Mouse (Mus musculus) liver, postnatal 0 days (tissue): Measurements from ENCODE around the gene Fam3c. TPM values are rescaled to one million over a fixed set of nuclear protein-coding genes. Genes with fewer than 3 reads are reported as not detected.

Source experiments
- ATAC-seq: fragments of 200-750 bp; cut with Nextera tagmentation; 2 replicates; pipeline ENCODE4 v1.8.0; 2017; ENCODE audit warnings: mild to moderate bottlenecking, moderate library complexity
- DNase-seq: peaks from one replicate; pipeline ENCODE4 v3.0.0-alpha.2; 2016
- H3K27ac ChIP-seq: fragments of 300-500 bp; sonication (generic); 2 replicates; pipeline ENCODE4 v1.5.1; 2014; ENCODE audit warnings: antibody characterized with exemption, moderate library complexity, mild to moderate bottlenecking, low read depth
- H3K27me3 ChIP-seq: fragments of 300-500 bp; sonication (generic); 2 replicates; pipeline ENCODE4 v1.6.1; 2014; ENCODE audit warnings: low read length, control low read depth, mixed read lengths; ENCODE audit not compliant: insufficient read depth
- H3K36me3 ChIP-seq: fragments of 300-500 bp; sonication (generic); replicated peaks from 2 replicates; pipeline ENCODE4 v1.6.1; 2014; ENCODE audit warnings: mild to moderate bottlenecking, control low read depth, low read length, moderate library complexity, mixed read lengths; ENCODE audit not compliant: insufficient read depth
- H3K4me1 ChIP-seq: fragments of 300-500 bp; sonication (generic); 2 replicates; pipeline ENCODE4 v1.6.1; 2014; ENCODE audit warnings: antibody characterized with exemption, mild to moderate bottlenecking, control low read depth; ENCODE audit not compliant: insufficient read depth
- H3K4me2 ChIP-seq: fragments of 300-500 bp; sonication (generic); 2 replicates; pipeline ENCODE4 v1.6.1; 2014; ENCODE audit warnings: low read depth, mild to moderate bottlenecking, low read length, moderate library complexity, mixed read lengths
- H3K4me3 ChIP-seq: fragments of 300-500 bp; sonication (generic); 2 replicates; pipeline ENCODE4 v1.5.1; 2014; ENCODE audit warnings: low read depth, low read length
- H3K9ac ChIP-seq: fragments of 300-500 bp; sonication (generic); replicated peaks from 2 replicates; pipeline ENCODE4 v1.6.1; 2014; ENCODE audit warnings: mild to moderate bottlenecking, moderate library complexity
- H3K9me3 ChIP-seq: fragments of 300-500 bp; sonication (generic); 2 replicates; pipeline ENCODE4 v1.6.1; 2016; ENCODE audit warnings: mild to moderate bottlenecking, control low read depth, low read length, mixed read lengths
- CTCF ChIP-seq: sonication (generic); IDR thresholded peaks from 2 replicates; pipeline ENCODE4 v1.5.1; 2016; ENCODE audit warnings: antibody characterized with exemption, low read depth
- EP300 ChIP-seq: IDR thresholded peaks from 2 replicates; pipeline ENCODE4 v1.6.1; 2016; ENCODE audit warnings: antibody characterized with exemption, low read depth, mild to moderate bottlenecking
- WGBS: fragments of 180-500 bp; shearing (Covaris S2); extraction: QIAGEN DNeasy Blood & Tissue Kit; methylation state at CpG from one replicate; pipeline ENCODE4 v1.1.7; 2014; ENCODE audit not compliant: insufficient replicate concordance; 5-methylcytosine and 5-hydroxymethylcytosine counted together
- polyA plus RNA-seq: library from polyadenylated mRNA; unstranded; fragments of >200 nt; fragmentation: Nextera tagmentation; extraction: Ambion mirVana; gene quantifications from 2 replicates; pipeline ENCODE4 v1.2.1, GENCODE M21; 2015

The Fam3c gene
- polyA plus RNA-seq, 1 experiment from 2014 or later = 32.6 TPM

- 0 out of 2 replicates have a peak overlapping the region, but pooled peaks have one; percentile 9 for H3K4me2 ChIP-seq
- peaks cover 62% of the 10 kb centered on the region for H3K4me1 ChIP-seq
- peak overlapping the region; percentile 17 for H3K27ac ChIP-seq
- 68% methylated on average over 11 of the region's 11 CpGs for WGBS
- no peak for ATAC-seq
- TF ChIP-seq CTCF (no peak), EP300 (no peak)
- H3K4me3 ChIP-seq = no peak overlapping the region
- H3K27me3 ChIP-seq = no peaks in the 10 kb centered on the region
- H3K9me3 ChIP-seq = no peaks in the 10 kb centered on the region
- no peaks in the 10 kb centered on the region for H3K36me3 ChIP-seq
- H3K9ac ChIP-seq = no peak overlapping the region
- no peak for DNase-seq
Observed at GRCm38 (mm10) chr6:22349531-22350238, 6.4 kb downstream of the Fam3c start.

- no peak overlapping the region for H3K9ac ChIP-seq
- H3K27me3 ChIP-seq = no peaks in the 10 kb centered on the region
- no peak overlapping the region for H3K4me2 ChIP-seq
- ATAC-seq = no peak
- H3K4me3 ChIP-seq = no peak overlapping the region
- TF ChIP-seq EP300 (no peak), CTCF (no peak)
- H3K27ac ChIP-seq = no peak overlapping the region
- H3K4me1 ChIP-seq = peaks cover 61% of the 10 kb centered on the region
- no peak for DNase-seq
- no peaks in the 10 kb centered on the region for H3K9me3 ChIP-seq
- WGBS = 91% methylated on average over 3 of the region's 3 CpGs
- H3K36me3 ChIP-seq = no peaks in the 10 kb centered on the region
Observed at GRCm38 (mm10) chr6:22348975-22349374, 7.1 kb downstream of the Fam3c start.

GRCm38 (mm10) chr6:22348130-22348529 lies 7.9 kb downstream of the Fam3c start:
- ATAC-seq (no peak), DNase-seq (no peak)
- peaks cover 57% of the 10 kb centered on the region for H3K4me1 ChIP-seq
- 75% methylated on average over 4 of the region's 4 CpGs for WGBS
- H3K4me2 ChIP-seq = 0 out of 2 replicates have a peak overlapping the region, but pooled peaks have one; percentile 23
- no peaks in the 10 kb centered on the region for H3K27me3 ChIP-seq
- TF ChIP-seq CTCF = no peak
- no peaks in the 10 kb centered on the region for H3K9me3 ChIP-seq
- 0 out of 2 replicates have a peak overlapping the region, but pooled peaks have one; percentile 22 for H3K27ac ChIP-seq
- no peaks in the 10 kb centered on the region for H3K36me3 ChIP-seq
- H3K9ac ChIP-seq = no peak overlapping the region
- H3K4me3 ChIP-seq = no peak overlapping the region

- 53% methylated on average over 8 of the region's 8 CpGs for WGBS
Observed at GRCm38 (mm10) chr6:22347132-22347902, 8.7 kb downstream of the Fam3c start.

GRCm38 (mm10) chr6:22344443-22344842 lies 11.6 kb downstream of the Fam3c start:
- Histone ChIP-seq H3K4me1 (peaks cover 53% of the 10 kb centered on the region), H3K4me3 (no peak overlapping the region), H3K9ac (no peak overlapping the region), H3K27me3 (no peaks in the 10 kb centered on the region), H3K9me3 (no peaks in the 10 kb centered on the region), H3K4me2 (peak overlapping the region; percentile 45), H3K36me3 (no peaks in the 10 kb centered on the region), H3K27ac (peak overlapping the region; percentile 89)
- ATAC-seq (no peak), DNase-seq (no peak)
- 44% methylated on average over 6 of the region's 6 CpGs for WGBS
- no peak for TF ChIP-seq CTCF
- TF ChIP-seq EP300 = no peak

More at GRCm38 (mm10) chr6:22347132-22347902, 8.7 kb downstream of the Fam3c start:
- H3K9ac ChIP-seq = no peak overlapping the region
- no peaks in the 10 kb centered on the region for H3K9me3 ChIP-seq
- H3K4me2 ChIP-seq = peak overlapping the region; percentile 23
- DNase-seq (no peak), ATAC-seq (no peak)
- no peaks in the 10 kb centered on the region for H3K27me3 ChIP-seq
- H3K4me3 ChIP-seq = no peak overlapping the region
- H3K27ac ChIP-seq = 0 out of 2 replicates have a peak overlapping the region, but pooled peaks have one; percentile 22
- no peaks in the 10 kb centered on the region for H3K36me3 ChIP-seq
- TF ChIP-seq EP300 (no peak), CTCF (no peak)
- H3K4me1 ChIP-seq = peaks cover 54% of the 10 kb centered on the region

- DNase-seq (no peak), ATAC-seq (peak; percentile 74)
- Histone ChIP-seq H3K4me3 (no peak overlapping the region), H3K27ac (peak overlapping the region; percentile 89), H3K27me3 (no peaks in the 10 kb centered on the region), H3K9me3 (no peaks in the 10 kb centered on the region), H3K9ac (no peak overlapping the region), H3K36me3 (peaks cover 2% of the 10 kb centered on the region; the same call in 1 of the 2 replicates), H3K4me1 (peaks cover 48% of the 10 kb centered on the region), H3K4me2 (peak overlapping the region; percentile 45)
- TF ChIP-seq EP300 = no peak
- no peak for TF ChIP-seq CTCF
- 68% methylated on average over 6 of the region's 6 CpGs for WGBS
Observed at GRCm38 (mm10) chr6:22343706-22344105, 12.3 kb downstream of the Fam3c start.
